Mouse (Mus musculus): ENCODE data around the gene Taf12.

DNA sequence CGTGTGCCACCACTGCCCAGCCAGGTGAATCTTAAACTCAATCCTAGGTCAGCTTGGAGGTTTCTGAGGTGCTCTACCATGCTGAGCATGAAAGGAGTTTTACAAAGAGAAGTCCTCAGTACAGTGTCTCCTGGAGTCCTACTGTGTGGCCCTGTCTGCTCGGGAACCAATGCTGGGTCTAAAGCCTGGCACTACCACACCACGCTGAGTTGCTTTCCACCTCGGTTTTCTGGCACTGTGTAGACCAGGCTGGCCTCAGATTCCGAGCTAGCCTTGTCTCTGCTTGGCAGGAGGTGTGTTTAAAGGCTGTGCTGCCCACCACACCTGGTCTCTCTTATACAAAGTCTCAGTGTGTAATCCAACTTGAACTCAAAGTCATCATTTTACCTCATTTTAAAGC, 38.5 kb downstream of the Taf12 start:
- TF ChIP-seq POLR2A (IDR thresholded peaks at IDR 0.05; ENCODE audit: borderline replicate concordance, low read depth, low read length) (no peak), CTCF (IDR thresholded peaks at IDR 0.05; ENCODE audit: low read depth, low read length) (no peak)

Measured in bone marrow macrophage, adult 2 months (primary cell).